Mouse (Mus musculus) urinary bladder, postnatal 10 days (tissue): Measurements from ENCODE around the gene Hist2h3c1.
"Not testable (repeated sequence)": the region's sequence is repeated elsewhere in the genome, so short reads cannot be mapped to it uniquely, and the experiment has no call there.

Experiments used
- DNase-seq: peaks from one replicate; pipeline ENCODE4 v3.0.0; 2022; ENCODE audit warnings: low spot score

Gene Hist2h3c1

GRCm38 (mm10) chr3:96289201-96289600 lies 42.7 kb downstream of the Hist2h3c1 start:
- DNase-seq = no peak

GRCm38 (mm10) chr3:96290727-96291126 lies 44.2 kb downstream of the Hist2h3c1 start:
- not testable (repeated sequence) for DNase-seq

GRCm38 (mm10) chr3:96292641-96293040 lies 46.2 kb downstream of the Hist2h3c1 start:
- no peak for DNase-seq

- DNase-seq = no peak
These were observed 46.9 kb downstream of the Hist2h3c1 start for GRCm38 (mm10) chr3:96293368-96293767.

- DNase-seq = no peak
These were observed 47.3 kb downstream of the Hist2h3c1 start, which contains the start of gene Fcgr1 for GRCm38 (mm10) chr3:96293787-96294186. Gene Fcgr1 (minus strand): TSS chr3:96293969.
